Mouse (Mus musculus) heart, embryonic 14.5 days (tissue): ENCODE results near the gene Cd6. TPM values are rescaled to one million over a fixed set of nuclear protein-coding genes. Genes with fewer than 3 reads are reported as not detected.

Experiments
- ATAC-seq: fragments of 200-750 bp; cut with Nextera tagmentation; 2 replicates; pipeline ENCODE4 v1.8.0; 2017; ENCODE audit warnings: low read depth, moderate TSS enrichment; ENCODE audit not compliant: insufficient number of reproducible peaks, insufficient read depth, low FRiP score
- H3K27ac ChIP-seq, 2 experiments: fragments of 200-500 bp in 1 of 2; fragments of 300-500 bp in 1 of 2; sonication (generic) in 1 of 2; replicated peaks in 1 of 2; 2 replicates each; pipeline ENCODE4 v1.5.1; 2012 to 2014; ENCODE audit warnings: low read depth in 2 of 2, low read length in 2 of 2, control low read depth in 1 of 2, mild to moderate bottlenecking in 1 of 2, mixed read lengths in 1 of 2; ENCODE audit not compliant: control insufficient read depth in 1 of 2, insufficient read depth in 1 of 2
- H3K27me3 ChIP-seq: fragments of 300-500 bp; sonication (generic); 2 replicates; pipeline ENCODE4 v1.6.1; 2014; ENCODE audit warnings: mild to moderate bottlenecking, low read length, control low read depth; ENCODE audit not compliant: control insufficient read depth, insufficient read depth
- H3K36me3 ChIP-seq: fragments of 300-500 bp; sonication (generic); 2 replicates; pipeline ENCODE4 v1.6.1; 2014; ENCODE audit warnings: mild to moderate bottlenecking, control low read depth, low read length, mixed read lengths; ENCODE audit not compliant: control insufficient read depth, insufficient read depth
- H3K4me1 ChIP-seq, 2 experiments: fragments of 200-500 bp in 1 of 2; fragments of 300-500 bp in 1 of 2; sonication (generic) in 1 of 2; 2 replicates each; pipeline ENCODE4 v1.6.1; 2012 to 2014; ENCODE audit warnings: low read length in 2 of 2, control low read depth in 1 of 2, mixed read lengths in 1 of 2; ENCODE audit not compliant: control insufficient read depth in 2 of 2, insufficient read depth in 2 of 2
- H3K4me2 ChIP-seq: fragments of 300-500 bp; sonication (generic); 2 replicates; pipeline ENCODE4 v1.6.1; 2014; ENCODE audit warnings: mild to moderate bottlenecking, low read length
- H3K4me3 ChIP-seq, 2 experiments: fragments of 200-500 bp in 1 of 2; fragments of 300-500 bp in 1 of 2; sonication (generic) in 1 of 2; 2 replicates each; pipeline ENCODE4 v1.5.1; 2012 to 2014; ENCODE audit warnings: low read length in 2 of 2, mild to moderate bottlenecking in 2 of 2, control low read depth in 1 of 2, low read depth in 1 of 2, moderate library complexity in 1 of 2; ENCODE audit not compliant: control insufficient read depth in 1 of 2, insufficient read depth in 1 of 2
- H3K9ac ChIP-seq: fragments of 300-500 bp; sonication (generic); 2 replicates; pipeline ENCODE4 v1.6.1; 2014; ENCODE audit warnings: mild to moderate bottlenecking, low read length
- H3K9me3 ChIP-seq: fragments of 300-500 bp; sonication (generic); 2 replicates; pipeline ENCODE4 v1.6.1; 2016; ENCODE audit warnings: low read length, control low read depth; ENCODE audit not compliant: control insufficient read depth
- WGBS: fragments of 180-500 bp; shearing (Covaris S2); extraction: QIAGEN DNeasy Blood & Tissue Kit; methylation state at CpG from one replicate; pipeline ENCODE4 v1.1.7; 2014; 5-methylcytosine and 5-hydroxymethylcytosine counted together
- polyA plus RNA-seq: library from polyadenylated mRNA; unstranded; fragments of >200 nt; fragmentation: Nextera tagmentation; extraction: Ambion mirVana; gene quantifications from 2 replicates; pipeline ENCODE4 v1.2.1, GENCODE M21; 2014

The Cd6 gene
- polyA plus RNA-seq, 1 experiment from 2014 or later = not detected

DNA sequence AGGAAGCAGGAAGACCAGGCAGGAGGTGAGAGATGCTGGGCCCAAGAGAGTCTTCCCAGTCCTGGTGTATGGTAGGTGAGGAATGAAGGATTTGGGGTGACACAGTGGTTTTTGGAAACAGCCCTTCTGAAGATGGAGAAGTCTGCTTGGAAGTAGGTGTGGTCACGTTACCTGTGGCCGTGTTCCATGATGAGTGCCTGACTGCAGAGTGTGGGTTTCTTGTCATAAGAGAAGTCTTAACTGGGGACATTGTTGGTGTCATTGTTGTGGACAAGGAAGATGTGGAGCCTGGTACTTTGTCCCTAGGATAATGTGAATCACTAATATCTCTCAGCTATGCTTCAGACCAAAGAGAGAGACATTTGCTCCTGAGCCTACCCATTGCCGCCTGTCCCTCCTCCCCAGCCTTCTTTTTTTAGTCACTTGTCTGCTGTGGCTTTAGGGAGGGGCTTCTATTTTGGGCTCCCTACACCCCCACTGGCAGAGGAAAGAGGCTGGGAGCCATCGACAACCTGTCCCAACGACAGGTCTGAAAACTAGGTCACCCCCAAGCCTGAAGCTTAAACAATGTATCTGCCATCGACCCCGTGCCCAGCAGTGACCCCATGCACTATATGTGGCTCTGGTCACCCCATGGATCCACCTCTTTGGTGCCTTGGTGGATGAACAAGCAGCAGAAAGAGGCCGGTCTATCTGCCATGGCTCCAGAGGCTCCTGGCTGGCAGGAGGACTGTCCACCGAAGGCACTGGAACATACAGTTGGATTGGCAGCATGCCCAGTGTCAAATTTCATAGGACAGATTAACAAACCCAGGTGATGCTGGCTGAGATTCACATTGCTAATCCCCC lies 69.7 kb downstream of the Cd6 start:
- ATAC-seq = peak; percentile 73
- H3K27ac ChIP-seq = peak overlapping the region; percentile 84 to 85
- no peak overlapping the region for H3K4me3 ChIP-seq
- peaks cover 15 to 27% of the 10 kb centered on the region in 2 experiments for H3K4me1 ChIP-seq
- H3K4me2 ChIP-seq = peak overlapping the region; percentile 34
- WGBS = 44% methylated on average over 9 of the region's 9 CpGs
- H3K9me3 ChIP-seq = no peaks in the 10 kb centered on the region
- no peak overlapping the region for H3K9ac ChIP-seq
- no peaks in the 10 kb centered on the region for H3K36me3 ChIP-seq
- H3K27me3 ChIP-seq = no peaks in the 10 kb centered on the region

DNA sequence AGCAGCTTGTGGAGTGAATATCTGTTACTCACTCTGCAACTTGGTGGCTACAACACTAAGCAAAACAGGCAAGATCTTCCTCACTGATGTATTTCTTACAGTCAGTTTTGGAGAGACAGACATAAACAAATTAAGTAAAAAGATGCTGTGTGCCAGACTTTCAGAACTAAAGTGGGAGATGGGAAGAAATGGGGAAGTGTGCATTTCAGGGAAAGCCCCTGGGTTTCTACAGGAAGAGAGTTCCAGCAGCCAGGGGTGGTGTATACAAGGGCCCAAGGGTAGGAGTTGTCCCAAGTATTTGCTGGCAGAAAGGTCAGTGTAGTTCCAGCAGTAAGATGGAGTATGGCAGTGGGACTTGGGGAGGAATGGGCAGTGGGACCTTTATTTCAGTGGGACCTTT lies 70.3 kb downstream of the Cd6 start:
- Histone ChIP-seq H3K4me3 (no peak overlapping the region), H3K27me3 (no peaks in the 10 kb centered on the region), H3K36me3 (no peaks in the 10 kb centered on the region), H3K27ac (peak overlapping the region; percentile 84 to 85; a peak in 3 of 4 replicates), H3K9me3 (no peaks in the 10 kb centered on the region), H3K4me2 (peak overlapping the region; percentile 34; the same call in 1 of the 2 replicates), H3K9ac (no peak overlapping the region), H3K4me1 (peaks cover 15 to 27% of the 10 kb centered on the region in 2 experiments)
- no peak for ATAC-seq

- WGBS = 73% methylated on average over 6 of the region's 6 CpGs
- no peaks in the 10 kb centered on the region for H3K36me3 ChIP-seq
- H3K4me2 ChIP-seq = no peak overlapping the region
- H3K9me3 ChIP-seq = no peaks in the 10 kb centered on the region
- ATAC-seq = no peak
- no peaks in the 10 kb centered on the region for H3K27me3 ChIP-seq
- no peak overlapping the region for H3K27ac ChIP-seq
- no peak overlapping the region for H3K4me3 ChIP-seq
- peaks cover 15 to 27% of the 10 kb centered on the region in 2 experiments for H3K4me1 ChIP-seq
- no peak overlapping the region for H3K9ac ChIP-seq
Observed at GRCm38 (mm10) chr19:10758708-10759107, 71.2 kb downstream of the Cd6 start.

DNA sequence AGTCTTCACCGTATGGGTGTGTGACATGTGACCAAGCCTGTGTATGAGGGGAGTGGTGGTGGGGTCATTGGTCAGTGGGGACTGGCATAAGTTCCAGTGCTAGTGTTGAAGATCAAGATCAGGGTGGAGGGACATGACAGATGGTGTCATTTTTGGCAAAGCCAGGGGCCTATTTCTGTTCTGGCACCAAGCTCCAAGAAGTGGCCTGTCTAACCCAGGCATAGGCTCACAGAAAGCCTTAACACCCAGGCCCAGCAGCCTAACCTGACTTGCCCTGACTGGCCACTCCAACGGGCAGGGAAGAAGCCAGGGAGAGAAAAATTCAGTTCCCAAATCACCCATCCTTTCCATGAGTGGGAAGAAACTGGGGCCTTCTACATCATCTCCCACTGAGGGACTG lies 72.3 kb downstream of the Cd6 start:
- WGBS = 88% methylated on average over 2 of the region's 2 CpGs
- H3K9me3 ChIP-seq = no peaks in the 10 kb centered on the region

DNA sequence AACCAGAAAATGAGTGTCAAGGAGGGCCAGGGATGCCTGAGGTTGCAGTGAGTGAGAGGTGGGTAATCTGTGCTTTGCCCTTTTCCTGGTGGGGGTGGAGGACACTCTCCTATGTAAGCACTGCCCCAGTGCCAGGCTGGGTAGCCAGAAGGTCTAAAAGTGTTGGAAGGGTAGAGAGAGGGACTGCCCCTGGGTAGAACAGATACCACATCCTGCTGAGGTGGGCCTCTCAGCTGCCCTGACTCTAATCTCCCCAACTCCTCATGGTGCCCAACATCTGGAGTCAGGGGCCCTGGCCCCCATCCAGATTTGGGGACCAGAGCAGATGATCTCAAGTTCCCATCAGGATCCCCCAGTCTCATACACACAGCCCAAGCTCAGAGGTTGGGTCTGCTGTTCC lies 72.7 kb downstream of the Cd6 start:
- H3K27ac ChIP-seq = no peak overlapping the region
- no peak for ATAC-seq
- H3K27me3 ChIP-seq = no peaks in the 10 kb centered on the region
- H3K4me2 ChIP-seq = no peak overlapping the region
- H3K36me3 ChIP-seq = no peaks in the 10 kb centered on the region
- no peak overlapping the region for H3K4me3 ChIP-seq
- H3K9me3 ChIP-seq = no peaks in the 10 kb centered on the region
- H3K9ac ChIP-seq = no peak overlapping the region
- H3K4me1 ChIP-seq = peaks cover 15 to 27% of the 10 kb centered on the region in 2 experiments

More for the DNA sequence above, 72.3 kb downstream of the Cd6 start:
- ATAC-seq = no peak
- H3K4me3 ChIP-seq = no peak overlapping the region
- no peak overlapping the region for H3K4me2 ChIP-seq
- no peaks in the 10 kb centered on the region for H3K36me3 ChIP-seq
- H3K27me3 ChIP-seq = no peaks in the 10 kb centered on the region
- no peak overlapping the region for H3K27ac ChIP-seq
- no peak overlapping the region for H3K9ac ChIP-seq
- H3K4me1 ChIP-seq = peaks cover 15 to 27% of the 10 kb centered on the region in 2 experiments

- no peak overlapping the region for H3K4me3 ChIP-seq
- no peak overlapping the region for H3K9ac ChIP-seq
- H3K27ac ChIP-seq = no peak overlapping the region
- no peaks in the 10 kb centered on the region for H3K4me1 ChIP-seq
- no peaks in the 10 kb centered on the region for H3K27me3 ChIP-seq
- H3K9me3 ChIP-seq = no peaks in the 10 kb centered on the region
- H3K36me3 ChIP-seq = no peaks in the 10 kb centered on the region
- H3K4me2 ChIP-seq = no peak overlapping the region
- ATAC-seq = no peak
- WGBS = 93% methylated on average over 5 of the region's 5 CpGs
Observed at GRCm38 (mm10) chr19:10752646-10753045, 77.2 kb downstream of the Cd6 start.

DNA sequence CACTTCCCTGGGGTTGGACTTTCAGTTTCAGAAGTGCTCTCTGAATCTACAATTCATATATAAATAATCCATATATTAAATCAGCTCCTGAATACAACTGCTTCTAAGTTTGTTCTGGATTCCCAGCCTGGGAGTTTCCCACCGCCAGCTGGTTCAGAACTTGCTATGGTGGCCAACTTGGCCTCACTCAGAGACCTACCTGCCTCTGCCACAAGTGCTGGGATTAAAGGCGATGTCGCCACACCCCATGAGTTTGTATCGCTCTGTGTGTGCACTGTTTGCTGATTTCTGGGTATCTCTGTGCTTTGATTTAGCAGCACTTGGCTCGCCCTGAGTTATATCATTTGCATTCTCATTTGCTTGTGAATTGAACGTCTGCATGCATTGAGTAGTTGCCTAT lies 77.8 kb downstream of the Cd6 start:
- Histone ChIP-seq H3K4me2 (no peak overlapping the region), H3K4me1 (peaks cover 0 to under 1% of the 10 kb centered on the region in 2 experiments; a peak in 1 of 4 replicates), H3K9me3 (no peaks in the 10 kb centered on the region), H3K27ac (no peak overlapping the region), H3K36me3 (no peaks in the 10 kb centered on the region), H3K9ac (no peak overlapping the region), H3K27me3 (no peaks in the 10 kb centered on the region), H3K4me3 (no peak overlapping the region)
- no peak for ATAC-seq
- WGBS = 78% methylated on average over 6 of the region's 6 CpGs

GRCm38 (mm10) chr19:10751607-10752006 lies 78.3 kb downstream of the Cd6 start:
- WGBS = 75% methylated on average over 1 of the region's 1 CpGs
- ATAC-seq = no peak
- H3K27ac ChIP-seq = no peak overlapping the region

More at GRCm38 (mm10) chr19:10751607-10752006, 78.3 kb downstream of the Cd6 start:
- Histone ChIP-seq H3K4me1 (peaks cover 0 to 3% of the 10 kb centered on the region in 2 experiments; a peak in 1 of 4 replicates), H3K4me2 (no peak overlapping the region), H3K4me3 (no peak overlapping the region), H3K9me3 (no peaks in the 10 kb centered on the region), H3K36me3 (no peaks in the 10 kb centered on the region), H3K27me3 (no peaks in the 10 kb centered on the region), H3K9ac (no peak overlapping the region)
